ENCODE assay signal across 12 mouse cellular contexts in genomic region chr8:125725037-125725820, GRCm38 (mm10). TPM values are rescaled to one million over a fixed set of nuclear protein-coding genes. Genes with fewer than 3 reads are reported as not detected.
DNase-seq lines count a peak whose midpoint lies in the region; ATAC-seq and TF ChIP-seq lines count a peak whose summit lies in the region.
"Had no signal": no experiment of that assay in that cellular context is flagged by ENCODE, and none has a peak within 500 bp of the region (broad histone marks: within the 10 kb centered on the region; RNA-seq: fewer than 3 reads in every experiment).

No protein-coding gene starts in this region.

- H3K27ac ChIP-seq in intestine, embryonic 15.5 days, result 0 out of 2 replicates have a peak overlapping the region, but pooled peaks have one; percentile 32
- H3K27ac ChIP-seq in intestine, postnatal 0 days (ENCODE audit: low read depth, low read length), result no peak overlapping the region
- 0 out of 2 replicates have a peak overlapping the region, but pooled peaks have one; percentile 23 for H3K27ac ChIP-seq in CH12.LX (ENCODE audit: insufficient read depth, low read depth)
- H3K27ac ChIP-seq in liver, embryonic 12.5 days, result no peak overlapping the region
- H3K27ac ChIP-seq in stomach, postnatal 0 days (replicated peaks), result no peak overlapping the region
- H3K27ac ChIP-seq in cerebellum, adult 2 months (ENCODE audit: insufficient read depth, low read length), result no peak overlapping the region
- H3K27ac ChIP-seq in forebrain, embryonic 14.5 days (ENCODE audit: low read depth, low read length), result no peak overlapping the region
- H3K27ac ChIP-seq: left cerebral cortex, adult 2 months; neural tube, embryonic 13.5 days; stomach, embryonic 15.5 days had no signal

- no peaks in the 10 kb centered on the region for H3K79me2 ChIP-seq in CH12.LX (replicated peaks; ENCODE audit: control insufficient read depth, extremely low read depth, insufficient read depth, poor library complexity, severe bottlenecking)

- TF ChIP-seq RAD21 in CH12.LX (IDR thresholded peaks at IDR 0.05; ENCODE audit: low read depth, low read length), result no peak

- H3K27me3 ChIP-seq in intestine, embryonic 15.5 days (replicated peaks), result no peaks in the 10 kb centered on the region
- H3K27me3 ChIP-seq in intestine, postnatal 0 days (replicated peaks; ENCODE audit: control insufficient read depth, insufficient read depth, low read length), result no peaks in the 10 kb centered on the region
- H3K27me3 ChIP-seq in CH12.LX (replicated peaks), result no peaks in the 10 kb centered on the region
- no peaks in the 10 kb centered on the region for H3K27me3 ChIP-seq in liver, embryonic 12.5 days (replicated peaks)
- H3K27me3 ChIP-seq in stomach, postnatal 0 days (ENCODE audit: control insufficient read depth, insufficient read depth, low read length), result no peaks in the 10 kb centered on the region
- H3K27me3 ChIP-seq in cerebellum, adult 2 months (ENCODE audit: control insufficient read depth, insufficient read depth, low read length), result no peaks in the 10 kb centered on the region
- no peaks in the 10 kb centered on the region for H3K27me3 ChIP-seq in forebrain, embryonic 14.5 days (replicated peaks; ENCODE audit: control insufficient read depth, insufficient read depth, low read length)
- H3K27me3 ChIP-seq: neural tube, embryonic 13.5 days; stomach, embryonic 15.5 days had no signal

- no peak for TF ChIP-seq CTCF in intestine, postnatal 0 days (IDR thresholded peaks at IDR 0.05; ENCODE audit: low read depth)
- no peak for TF ChIP-seq CTCF in CH12.LX (conservative IDR thresholded peaks at IDR 0.05 in 1 of 2, IDR thresholded peaks at IDR 0.05 in 1 of 2; ENCODE audit: low read depth in 2 of 2, low read length in 2 of 2)
- no peak for TF ChIP-seq CTCF in stomach, postnatal 0 days (IDR thresholded peaks at IDR 0.05; ENCODE audit: low read depth)
- TF ChIP-seq CTCF in cerebellum, adult 2 months (IDR thresholded peaks at IDR 0.05; ENCODE audit: borderline replicate concordance, insufficient read depth, low read depth, low read length), result no peak

- H3K4me3 ChIP-seq in intestine, embryonic 15.5 days (replicated peaks), result no peak overlapping the region
- H3K4me3 ChIP-seq in intestine, postnatal 0 days (ENCODE audit: low read depth, low read length), result no peak overlapping the region
- no peak overlapping the region for H3K4me3 ChIP-seq in CH12.LX (replicated peaks in 1 of 3; ENCODE audit: low read depth in 2 of 3, low read length in 2 of 3, poor library complexity in 1 of 3)
- H3K4me3 ChIP-seq in liver, embryonic 12.5 days, result no peak overlapping the region
- H3K4me3 ChIP-seq in stomach, postnatal 0 days (ENCODE audit: low read depth, low read length), result no peak overlapping the region
- no peak overlapping the region for H3K4me3 ChIP-seq in cerebellum, adult 2 months (replicated peaks; ENCODE audit: insufficient read depth, low read depth, low read length)
- no peak overlapping the region for H3K4me3 ChIP-seq in forebrain, embryonic 14.5 days (ENCODE audit: low read depth, low read length)
- H3K4me3 ChIP-seq: left cerebral cortex, adult 2 months; neural tube, embryonic 13.5 days; stomach, embryonic 15.5 days had no signal

- DNase-seq in CH12.LX (ENCODE audit: extremely low read depth), result peak; percentile 30
- no peak for DNase-seq in stomach, postnatal 0 days (ENCODE audit: low spot score)
- no peak for DNase-seq in cerebellum, adult 2 months
- no peak for DNase-seq in frontal cortex, postnatal 10 days (ENCODE audit: low spot score in 2 of 2)
- DNase-seq in forebrain, embryonic 14.5 days (ENCODE audit: low spot score), result no peak
- DNase-seq: adrenal gland, postnatal 25 days had no signal

- no peak overlapping the region for H3K9ac ChIP-seq in intestine, embryonic 15.5 days
- no peak overlapping the region for H3K9ac ChIP-seq in intestine, postnatal 0 days (ENCODE audit: low read depth, low read length)
- no peak overlapping the region for H3K9ac ChIP-seq in CH12.LX (ENCODE audit: insufficient read depth, low read depth)
- H3K9ac ChIP-seq in liver, embryonic 12.5 days, result no peak overlapping the region
- no peak overlapping the region for H3K9ac ChIP-seq in stomach, postnatal 0 days (ENCODE audit: low read length)
- no peak overlapping the region for H3K9ac ChIP-seq in forebrain, embryonic 14.5 days (ENCODE audit: low read length)
- H3K9ac ChIP-seq: neural tube, embryonic 13.5 days; stomach, embryonic 15.5 days had no signal

- no peaks in the 10 kb centered on the region for H3K9me3 ChIP-seq in intestine, embryonic 15.5 days
- no peaks in the 10 kb centered on the region for H3K9me3 ChIP-seq in intestine, postnatal 0 days (ENCODE audit: control insufficient read depth)
- no peaks in the 10 kb centered on the region for H3K9me3 ChIP-seq in CH12.LX (replicated peaks; ENCODE audit: low read length)
- H3K9me3 ChIP-seq in liver, embryonic 12.5 days (replicated peaks), result no peaks in the 10 kb centered on the region
- H3K9me3 ChIP-seq in stomach, postnatal 0 days (ENCODE audit: control insufficient read depth, low read length), result no peaks in the 10 kb centered on the region
- no peaks in the 10 kb centered on the region for H3K9me3 ChIP-seq in forebrain, embryonic 14.5 days (replicated peaks; ENCODE audit: control insufficient read depth, low read length)
- H3K9me3 ChIP-seq: neural tube, embryonic 13.5 days; stomach, embryonic 15.5 days had no signal

- in situ Hi-C loops in CH12.LX (cut with MboI; ENCODE audit: low pct_ligation_motif_present, low pct_unique_long_range_greater_than_20kb, low sequenced_read_pairs), result no loop called here

- ATAC-seq in intestine, embryonic 15.5 days, result no peak
- ATAC-seq in intestine, postnatal 0 days, result no peak
- peak; percentile 23; the same call in 1 of the 2 replicates for ATAC-seq in liver, embryonic 12.5 days
- peak; percentile 16; the same call in 1 of the 2 replicates for ATAC-seq in stomach, postnatal 0 days (ENCODE audit: low FRiP score, low TSS enrichment)
- no peak for ATAC-seq in forebrain, embryonic 14.5 days

- no peak for TF ChIP-seq POLR2A in CH12.LX (IDR thresholded peaks at IDR 0.05; ENCODE audit: low read depth, low read length)
- TF ChIP-seq POLR2A in cerebellum, adult 2 months (IDR thresholded peaks at IDR 0.05; ENCODE audit: borderline replicate concordance, insufficient read depth, low read length), result no peak

- dilution Hi-C loops in CH12.LX (cut with MboI; ENCODE audit: extremely low pct_ligation_motif_present, extremely low pct_unique_long_range_greater_than_20kb, low sequenced_read_pairs), result no loop called here

- H3K4me2 ChIP-seq in intestine, embryonic 15.5 days (replicated peaks), result no peak overlapping the region
- no peak overlapping the region for H3K4me2 ChIP-seq in intestine, postnatal 0 days (replicated peaks; ENCODE audit: low read depth)
- H3K4me2 ChIP-seq in CH12.LX (ENCODE audit: insufficient read depth, low read depth, poor library complexity, severe bottlenecking), result 0 out of 2 replicates have a peak overlapping the region, but pooled peaks have one; percentile 10
- H3K4me2 ChIP-seq in liver, embryonic 12.5 days, result no peak overlapping the region
- no peak overlapping the region for H3K4me2 ChIP-seq in stomach, postnatal 0 days (replicated peaks; ENCODE audit: low read depth)
- H3K4me2 ChIP-seq in forebrain, embryonic 14.5 days (ENCODE audit: low read length), result no peak overlapping the region
- H3K4me2 ChIP-seq: neural tube, embryonic 13.5 days; stomach, embryonic 15.5 days had no signal

- H3K4me1 ChIP-seq in intestine, embryonic 15.5 days (replicated peaks), result 0 out of 2 replicates have a peak, but pooled peaks cover 2% of the 10 kb centered on the region
- H3K4me1 ChIP-seq in intestine, postnatal 0 days (replicated peaks; ENCODE audit: control insufficient read depth, insufficient read depth, low read length), result no peaks in the 10 kb centered on the region
- H3K4me1 ChIP-seq in CH12.LX (ENCODE audit: control insufficient read depth in 1 of 2, insufficient read depth in 2 of 2), result peaks cover 7 to 21% of the 10 kb centered on the region in 2 experiments
- no peaks in the 10 kb centered on the region; the same call in 1 of the 2 replicates for H3K4me1 ChIP-seq in liver, embryonic 12.5 days
- H3K4me1 ChIP-seq in stomach, postnatal 0 days (replicated peaks; ENCODE audit: control insufficient read depth, insufficient read depth), result no peaks in the 10 kb centered on the region
- H3K4me1 ChIP-seq in cerebellum, adult 2 months (ENCODE audit: control insufficient read depth, insufficient read depth, low read length), result peaks cover 3% of the 10 kb centered on the region; the same call in 1 of the 2 replicates
- no peaks in the 10 kb centered on the region for H3K4me1 ChIP-seq in forebrain, embryonic 14.5 days (ENCODE audit: control insufficient read depth, insufficient read depth, low read length)
- H3K4me1 ChIP-seq: neural tube, embryonic 13.5 days had no signal

- no peaks in the 10 kb centered on the region for H3K36me3 ChIP-seq in intestine, embryonic 15.5 days
- no peaks in the 10 kb centered on the region for H3K36me3 ChIP-seq in intestine, postnatal 0 days (ENCODE audit: control insufficient read depth, insufficient read depth)
- no peaks in the 10 kb centered on the region for H3K36me3 ChIP-seq in CH12.LX (replicated peaks in 1 of 2; ENCODE audit: control insufficient read depth in 1 of 2, insufficient read depth in 1 of 2, low read length in 1 of 2)
- no peaks in the 10 kb centered on the region for H3K36me3 ChIP-seq in liver, embryonic 12.5 days
- no peaks in the 10 kb centered on the region for H3K36me3 ChIP-seq in stomach, postnatal 0 days (ENCODE audit: control insufficient read depth, insufficient read depth, low read length)
- no peaks in the 10 kb centered on the region for H3K36me3 ChIP-seq in forebrain, embryonic 14.5 days (ENCODE audit: control insufficient read depth, insufficient read depth, low read length)
- H3K36me3 ChIP-seq: neural tube, embryonic 13.5 days; stomach, embryonic 15.5 days had no signal

- no peak for TF ChIP-seq EP300 in CH12.LX (IDR thresholded peaks at IDR 0.05; ENCODE audit: low read length)
- no peak for TF ChIP-seq EP300 in stomach, postnatal 0 days (optimal IDR thresholded peaks at IDR 0.05)

- 72% methylated on average over 6 of the region's 6 CpGs for WGBS in intestine, embryonic 15.5 days
- WGBS in intestine, postnatal 0 days, result 60% methylated on average over 6 of the region's 6 CpGs
- WGBS in liver, embryonic 12.5 days (ENCODE audit: insufficient replicate concordance), result 23% methylated on average over 6 of the region's 6 CpGs
- WGBS in stomach, postnatal 0 days, result 78% methylated on average over 6 of the region's 6 CpGs
- WGBS in cerebellum, adult 2 months, result 90% methylated on average over 6 of the region's 6 CpGs
- WGBS in forebrain, embryonic 14.5 days, result 84% methylated on average over 6 of the region's 6 CpGs

RNA-seq across cellular contexts. Expression of gene Ntpcr, which starts 4.5 kb away (rescaled TPM):
- polyA plus RNA-seq in intestine, embryonic 15.5 days (2015; fragmentation: Nextera tagmentation; extraction: Ambion mirVana), result 27.7 and 31.2 TPM in 2 replicates
- polyA plus RNA-seq in intestine, postnatal 0 days (2015; fragmentation: Nextera tagmentation; extraction: Ambion mirVana), result 23.9 and 26.3 TPM in 2 replicates
- 22.9 and 24.0 TPM in 2 replicates for total RNA-seq in CH12.LX (2012; rRNA removed)
- total RNA-seq in CH12.LX (2014; rRNA removed), result 23.6 and 25.0 TPM in 2 replicates
- polyA plus RNA-seq in CH12.LX (2012; ENCODE audit: insufficient read length, low read depth), result 15.1 and 17.0 TPM in 2 replicates
- 22.2 and 22.5 TPM in 2 replicates for polyA plus RNA-seq in liver, embryonic 12.5 days (2016; fragmentation: Nextera tagmentation; extraction: Ambion mirVana)
- 32.2 and 34.1 TPM in 2 replicates for polyA plus RNA-seq in stomach, postnatal 0 days (2015; fragmentation: Nextera tagmentation; extraction: Ambion mirVana)
- polyA plus RNA-seq in cerebellum, adult 2 months (2012; rRNA removed), result 46.1 and 47.3 TPM in 2 replicates
- polyA plus RNA-seq in forebrain, embryonic 14.5 days (2014; fragmentation: Nextera tagmentation; extraction: Ambion mirVana), result 32.8 and 35.4 TPM in 2 replicates

RNA-seq across cellular contexts. Expression of gene Map10, which starts 55.6 kb away (rescaled TPM):
- polyA plus RNA-seq in intestine, embryonic 15.5 days (2015; fragmentation: Nextera tagmentation; extraction: Ambion mirVana), result 4.7 and 4.9 TPM in 2 replicates
- 2.4 and 3.0 TPM in 2 replicates for polyA plus RNA-seq in intestine, postnatal 0 days (2015; fragmentation: Nextera tagmentation; extraction: Ambion mirVana)
- total RNA-seq in CH12.LX (2012; rRNA removed) (5.1 and 6.7 TPM in 2 replicates), CH12.LX (2014; rRNA removed) (1.9 and 2.3 TPM in 2 replicates)
- 1.3 and 1.4 TPM in 2 replicates for polyA plus RNA-seq in CH12.LX (2012; ENCODE audit: insufficient read length, low read depth)
- 1.3 TPM in 2 replicates for polyA plus RNA-seq in liver, embryonic 12.5 days (2016; fragmentation: Nextera tagmentation; extraction: Ambion mirVana)
- polyA plus RNA-seq in stomach, postnatal 0 days (2015; fragmentation: Nextera tagmentation; extraction: Ambion mirVana), result 1.8 and 2.2 TPM in 2 replicates
- 2.6 and 3.0 TPM in 2 replicates for polyA plus RNA-seq in cerebellum, adult 2 months (2012; rRNA removed)
- polyA plus RNA-seq in forebrain, embryonic 14.5 days (2014; fragmentation: Nextera tagmentation; extraction: Ambion mirVana), result 9.3 and 11.6 TPM in 2 replicates

Comparison
In these comparisons a context has a peak if more than half of its experiments do, and no peak if none do; other contexts are left out.
1. H3K27ac ChIP-seq: peak in intestine, embryonic 15.5 days (single experiment) and CH12.LX (single experiment); none in intestine, postnatal 0 days (single experiment), liver, embryonic 12.5 days (single experiment), stomach, postnatal 0 days (single experiment), cerebellum, adult 2 months (single experiment) and forebrain, embryonic 14.5 days (single experiment).
2. ATAC-seq: peak in liver, embryonic 12.5 days (single experiment) and stomach, postnatal 0 days (single experiment); none in intestine, embryonic 15.5 days (single experiment), intestine, postnatal 0 days (single experiment) and forebrain, embryonic 14.5 days (single experiment).